Mouse (Mus musculus) gastrocnemius, postnatal 36 days (tissue): ENCODE data around the gene Focad. TPM values are rescaled to one million over a fixed set of nuclear protein-coding genes. Genes with fewer than 3 reads are reported as not detected.

ENCODE experiments used
- DNase-seq, 2 experiments: peaks; one replicate each; pipeline ENCODE4 v3.0.0; 2022
- intact Hi-C: fragments of 180-260 bp; cut with DNase I; formaldehyde crosslinking; loops from one replicate; pipeline ENCODE4 v1.15.1; 2025
- total RNA-seq, 2 experiments: library from RNA; stranded (reverse); gene quantifications; 2 replicates each; pipeline ENCODE4 v1.2.3; 2021

Gene Focad
- total RNA-seq, 2 experiments from 2014 or later, result 8.5 to 10.9 TPM

GRCm38 (mm10) chr4:88149462-88149861 lies 55.0 kb downstream of the Focad start:
- intact Hi-C loops, result no loop called here
- DNase-seq, result no peak

- no peak for DNase-seq
- intact Hi-C loops, result no loop called here
These were observed 61.2 kb downstream of the Focad start for GRCm38 (mm10) chr4:88155490-88156160.

GRCm38 (mm10) chr4:88156961-88157360 lies 62.5 kb downstream of the Focad start:
- no peak for DNase-seq

GRCm38 (mm10) chr4:88157644-88158043 lies 63.2 kb downstream of the Focad start:
- intact Hi-C loops, result no loop called here
- DNase-seq, result no peak

More at GRCm38 (mm10) chr4:88156961-88157360, 62.5 kb downstream of the Focad start:
- intact Hi-C loops, result no loop called here

- intact Hi-C loops, result no loop called here
- no peak for DNase-seq
These were observed 64.8 kb downstream of the Focad start for GRCm38 (mm10) chr4:88159256-88159655.

GRCm38 (mm10) chr4:88159700-88160099 lies 65.3 kb downstream of the Focad start:
- intact Hi-C loops, result no loop called here
- DNase-seq, result no peak

GRCm38 (mm10) chr4:88163511-88164247 lies 69.2 kb downstream of the Focad start:
- intact Hi-C loops, result no loop called here
- DNase-seq, result no peak

GRCm38 (mm10) chr4:88167008-88167862 lies 72.8 kb downstream of the Focad start:
- DNase-seq, result no peak
- intact Hi-C loops, result no loop called here

- intact Hi-C loops, result no loop called here
- no peak for DNase-seq
These were observed 80.9 kb downstream of the Focad start for GRCm38 (mm10) chr4:88175058-88175974.

GRCm38 (mm10) chr4:88179296-88179695 lies 84.9 kb downstream of the Focad start:
- intact Hi-C loops, result no loop called here
- DNase-seq, result no peak

- no peak for DNase-seq
- intact Hi-C loops, result no loop called here
These were observed 89.9 kb downstream of the Focad start for GRCm38 (mm10) chr4:88184293-88184692.

- intact Hi-C loops, result no loop called here
- DNase-seq, result no peak
These were observed 91.5 kb downstream of the Focad start for GRCm38 (mm10) chr4:88185872-88186426.

- intact Hi-C loops, result no loop called here
These were observed 93.2 kb downstream of the Focad start for GRCm38 (mm10) chr4:88187649-88188048.

GRCm38 (mm10) chr4:88189495-88189894 lies 95.1 kb downstream of the Focad start:
- intact Hi-C loops, result no loop called here
- no peak for DNase-seq

More at GRCm38 (mm10) chr4:88187649-88188048, 93.2 kb downstream of the Focad start:
- DNase-seq, result no peak

- intact Hi-C loops, result no loop called here
- no peak for DNase-seq
These were observed 99.8 kb downstream of the Focad start for GRCm38 (mm10) chr4:88194256-88194655.

GRCm38 (mm10) chr4:88195898-88196495 lies 101.6 kb downstream of the Focad start:
- DNase-seq, result no peak
- intact Hi-C loops, result no loop called here

GRCm38 (mm10) chr4:88196500-88196912 lies 102.1 kb downstream of the Focad start:
- no peak for DNase-seq
- intact Hi-C loops, result no loop called here

GRCm38 (mm10) chr4:88197244-88197643 lies 102.8 kb downstream of the Focad start:
- no peak for DNase-seq
- intact Hi-C loops, result no loop called here

GRCm38 (mm10) chr4:88199186-88199585 lies 104.8 kb downstream of the Focad start:
- intact Hi-C loops, result no loop called here
- no peak for DNase-seq
